ENCODE assay signal across 23 mouse cellular contexts in the genomic region with DNA sequence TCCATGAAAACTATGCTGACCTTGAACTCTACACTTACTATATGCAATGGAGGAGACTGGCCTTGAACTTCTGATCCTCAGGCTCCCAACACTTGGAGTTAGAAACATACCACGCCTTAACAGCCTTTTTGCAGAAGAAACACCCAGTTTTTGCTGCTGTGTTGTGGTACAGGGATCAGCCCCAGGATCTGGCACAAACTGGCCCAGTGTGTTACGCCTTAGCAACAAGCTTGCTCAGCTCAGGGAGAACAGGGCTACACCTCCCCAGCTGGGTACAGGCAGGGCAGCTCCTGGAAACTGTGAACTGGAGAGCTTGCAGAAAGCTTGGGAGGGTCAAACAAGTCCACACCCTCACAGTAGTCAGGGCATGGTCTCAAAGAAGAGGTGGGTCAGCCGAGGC. TPM values are rescaled to one million over a fixed set of nuclear protein-coding genes. Genes with fewer than 3 reads are reported as not detected.
A peak's percentile ranks its signal among the peaks of the same experiment; 100 is the strongest.
DNase-seq lines count a peak whose midpoint lies in the region; ATAC-seq and TF ChIP-seq lines count a peak whose summit lies in the region.
"Had no signal": no experiment of that assay in that cellular context is flagged by ENCODE, and none has a peak within 500 bp of the region (broad histone marks: within the 10 kb centered on the region; RNA-seq: fewer than 3 reads in every experiment).

No protein-coding gene starts in this region.

- no peaks in the 10 kb centered on the region; a peak in 1 of 4 replicates for H3K4me1 ChIP-seq in heart, embryonic 14.5 days (ENCODE audit: control insufficient read depth in 2 of 2, insufficient read depth in 2 of 2, low read length in 2 of 2)
- H3K4me1 ChIP-seq in stomach, postnatal 0 days (replicated peaks; ENCODE audit: control insufficient read depth, insufficient read depth): no peaks in the 10 kb centered on the region
- H3K4me1 ChIP-seq: embryonic facial prominence, embryonic 13.5 days; heart, embryonic 12.5 days; hindbrain, embryonic 12.5 days; hindbrain, embryonic 15.5 days had no signal

- no peak overlapping the region for H3K4me3 ChIP-seq in heart, embryonic 14.5 days (ENCODE audit: control insufficient read depth in 1 of 2, insufficient read depth in 1 of 2, low read depth in 1 of 2, low read length in 2 of 2)
- no peak overlapping the region for H3K4me3 ChIP-seq in stomach, postnatal 0 days (ENCODE audit: low read depth, low read length)
- H3K4me3 ChIP-seq: embryonic facial prominence, embryonic 13.5 days; heart, embryonic 12.5 days; hindbrain, embryonic 12.5 days; hindbrain, embryonic 15.5 days had no signal

- no peak overlapping the region for H3K9ac ChIP-seq in heart, embryonic 14.5 days (ENCODE audit: low read length)
- no peak overlapping the region for H3K9ac ChIP-seq in stomach, postnatal 0 days (ENCODE audit: low read length)
- H3K9ac ChIP-seq: embryonic facial prominence, embryonic 13.5 days; forebrain, postnatal 0 days; heart, embryonic 12.5 days; hindbrain, embryonic 12.5 days; hindbrain, embryonic 15.5 days had no signal

- no peak overlapping the region for H3K27ac ChIP-seq in heart, embryonic 14.5 days (replicated peaks in 1 of 2; ENCODE audit: control insufficient read depth in 1 of 2, insufficient read depth in 1 of 2, low read depth in 2 of 2, low read length in 2 of 2)
- H3K27ac ChIP-seq in stomach, postnatal 0 days (replicated peaks): no peak overlapping the region
- H3K27ac ChIP-seq: embryonic facial prominence, embryonic 13.5 days; hindbrain, embryonic 12.5 days; hindbrain, embryonic 15.5 days had no signal

- peak; percentile 45; the same call in 1 of the 2 replicates for ATAC-seq in heart, embryonic 14.5 days (ENCODE audit: insufficient number of reproducible peaks, insufficient read depth, low FRiP score, low read depth)
- ATAC-seq in stomach, postnatal 0 days (ENCODE audit: low FRiP score, low TSS enrichment): peak; percentile 79; the same call in 1 of the 2 replicates
- no peak for ATAC-seq in megakaryocyte, adult 5-6 weeks (ENCODE audit: poor library complexity, severe bottlenecking)
- ATAC-seq: forebrain, embryonic 14.5 days; forebrain, postnatal 0 days had no signal

- H3K4me2 ChIP-seq in heart, embryonic 14.5 days (ENCODE audit: low read length): no peak overlapping the region
- H3K4me2 ChIP-seq in stomach, postnatal 0 days (replicated peaks; ENCODE audit: low read depth): no peak overlapping the region
- H3K4me2 ChIP-seq: embryonic facial prominence, embryonic 13.5 days; heart, embryonic 12.5 days; hindbrain, embryonic 12.5 days; hindbrain, embryonic 15.5 days had no signal

- WGBS in heart, embryonic 14.5 days: 91% methylated on average over 3 of the region's 3 CpGs
- 74% methylated on average over 3 of the region's 3 CpGs for WGBS in stomach, postnatal 0 days

- no peaks in the 10 kb centered on the region for H3K27me3 ChIP-seq in heart, embryonic 14.5 days (ENCODE audit: control insufficient read depth, insufficient read depth, low read length)
- no peaks in the 10 kb centered on the region for H3K27me3 ChIP-seq in stomach, postnatal 0 days (ENCODE audit: control insufficient read depth, insufficient read depth, low read length)
- H3K27me3 ChIP-seq: CH12.LX; embryonic facial prominence, embryonic 13.5 days; heart, embryonic 12.5 days; hindbrain, embryonic 12.5 days; hindbrain, embryonic 15.5 days had no signal

- H3K36me3 ChIP-seq in heart, embryonic 14.5 days (ENCODE audit: control insufficient read depth, insufficient read depth, low read length): peaks cover 48% of the 10 kb centered on the region
- peaks cover 17% of the 10 kb centered on the region for H3K36me3 ChIP-seq in stomach, postnatal 0 days (ENCODE audit: control insufficient read depth, insufficient read depth, low read length)

- no peak for TF ChIP-seq CTCF in stomach, postnatal 0 days (IDR thresholded peaks at IDR 0.05; ENCODE audit: low read depth)

- TF ChIP-seq EP300 in stomach, postnatal 0 days (optimal IDR thresholded peaks at IDR 0.05): no peak

- DNase-seq in heart, postnatal 4 days: no peak
- DNase-seq in ES-CJ7 (ENCODE audit: low read depth, low spot score) (peak; percentile 74), ZHBTc4 (ENCODE audit: low read depth, low spot score) (peak; percentile 81)
- DNase-seq in stomach, postnatal 0 days (ENCODE audit: low spot score): peak; percentile 44
- no peak for DNase-seq in spleen, postnatal 14 days (ENCODE audit: low spot score in 2 of 2)
- DNase-seq: adrenal gland, postnatal 10 days; adrenal gland, postnatal 36 days; B cell, adult 2 months; cerebellum, adult 18-20 months; cerebellum, adult 9-10 months; cerebellum, postnatal 14 days; forebrain, postnatal 0 days; gastrocnemius, postnatal 25 days; heart, adult 18-20 months; heart, postnatal 14 days had no signal

- no peaks in the 10 kb centered on the region for H3K9me3 ChIP-seq in heart, embryonic 14.5 days (ENCODE audit: control insufficient read depth, low read length)
- H3K9me3 ChIP-seq in stomach, postnatal 0 days (ENCODE audit: control insufficient read depth, low read length): no peaks in the 10 kb centered on the region
- H3K9me3 ChIP-seq: embryonic facial prominence, embryonic 13.5 days; heart, embryonic 12.5 days; hindbrain, embryonic 15.5 days had no signal

RNA-seq across cellular contexts. Expression of a gene that starts 23.5 kb away (rescaled TPM):
- 0.32 and 0.58 TPM in 2 replicates for polyA plus RNA-seq in heart, embryonic 14.5 days (2014; fragmentation: Nextera tagmentation; extraction: Ambion mirVana)
- total RNA-seq in heart, postnatal 4 days (2021): 1 to 10 TPM; 1.5 to 2.0 TPM
- polyA plus RNA-seq in stomach, postnatal 0 days (2015; fragmentation: Nextera tagmentation; extraction: Ambion mirVana): 4.3 and 4.5 TPM in 2 replicates
- total RNA-seq in megakaryocyte, adult 5-6 weeks (2015): 147 and 166 TPM in 2 replicates
- 63.8 and 71.2 TPM in 2 replicates for total RNA-seq in megakaryocyte, adult 5-6 weeks (2017)

RNA-seq across cellular contexts. Expression of a gene that starts 26.8 kb away (rescaled TPM):
- polyA plus RNA-seq in heart, embryonic 14.5 days (2014; fragmentation: Nextera tagmentation; extraction: Ambion mirVana): 11.0 and 11.4 TPM in 2 replicates
- 10 to 100 TPM; 51.4 to 59.6 TPM for total RNA-seq in heart, postnatal 4 days (2021)
- polyA plus RNA-seq in stomach, postnatal 0 days (2015; fragmentation: Nextera tagmentation; extraction: Ambion mirVana): 4.2 and 5.0 TPM in 2 replicates
- 11.6 and 17.5 TPM in 2 replicates for total RNA-seq in megakaryocyte, adult 5-6 weeks (2015)
- 37.2 and 37.3 TPM in 2 replicates for total RNA-seq in megakaryocyte, adult 5-6 weeks (2017)

Comparison
In these comparisons a context has a peak if more than half of its experiments do, and no peak if none do; other contexts are left out.
1. DNase-seq: peak in ES-CJ7 (single experiment), ZHBTc4 (single experiment) and stomach, postnatal 0 days (single experiment); none in heart, postnatal 4 days (single experiment) and spleen, postnatal 14 days (0 of 2).
2. RNA of a gene that starts 23.5 kb away (total RNA-seq): 63.8 to 166 TPM in megakaryocyte, adult 5-6 weeks; 1.5 to 2.0 TPM in heart, postnatal 4 days; every median in the first group is over 10 times any median in the second.